Mouse (Mus musculus): ENCODE measurements at regions not wholly inside any gene's neighbourhood (a gene's known extent, or its start where the extent isn't known, plus 50 kb on each side); places are given as distances from the start of the nearest gene placed in this dataset.

GRCm38 (mm10) chr5:102290866-102291265 is 190.3 kb upstream of the Arhgap24 start:
- DNase-seq = no peak

GRCm38 (mm10) chr5:102295564-102295963 is 185.6 kb upstream of the Arhgap24 start:
- DNase-seq = no peak

- no peak for DNase-seq
Measured at GRCm38 (mm10) chr5:102306309-102306708, 174.9 kb upstream of the Arhgap24 start.

DNA sequence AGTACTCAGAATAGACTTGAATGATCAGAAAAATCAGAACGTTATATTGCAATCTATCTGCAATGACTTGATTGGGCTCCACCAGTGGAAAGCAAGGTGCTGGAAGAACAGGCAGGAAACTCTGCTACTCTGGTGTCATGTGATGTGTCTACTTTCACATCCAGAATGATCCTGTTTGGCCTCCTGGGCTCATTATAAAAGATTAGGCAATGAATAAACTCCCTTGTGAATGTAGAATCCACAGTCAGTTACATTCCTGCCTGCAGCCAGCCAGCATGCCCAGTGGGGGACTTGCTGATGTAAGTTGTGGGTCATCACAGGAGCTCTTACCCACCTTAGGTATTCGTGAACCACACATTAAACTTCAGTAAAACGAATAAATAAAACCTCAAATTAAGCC is 174.5 kb upstream of the Arhgap24 start:
- DNase-seq = no peak

GRCm38 (mm10) chr5:102311570-102311969 is 169.6 kb upstream of the Arhgap24 start:
- no peak for DNase-seq

- no peak for DNase-seq
Measured at GRCm38 (mm10) chr5:102328197-102328784, 152.9 kb upstream of the Arhgap24 start.

DNA sequence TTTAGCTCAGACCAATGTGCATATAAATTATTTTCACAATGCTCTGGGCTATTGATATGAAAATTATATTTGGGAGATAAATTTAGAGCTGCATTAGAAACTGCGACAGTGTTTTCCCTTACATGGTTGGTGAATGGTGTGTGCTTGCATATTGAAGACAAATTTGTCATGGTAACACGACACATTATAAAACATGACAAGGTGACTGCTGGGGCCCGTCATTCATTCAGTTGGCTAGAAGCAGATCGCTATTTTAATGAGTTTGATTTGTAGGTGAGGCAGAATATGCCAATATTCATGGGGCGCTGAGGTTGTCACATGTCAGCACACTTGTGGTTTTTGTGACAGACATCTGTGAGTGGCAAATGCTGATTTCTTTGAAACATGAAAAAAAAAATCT is 147.3 kb upstream of the Arhgap24 start:
- no peak for DNase-seq

DNA sequence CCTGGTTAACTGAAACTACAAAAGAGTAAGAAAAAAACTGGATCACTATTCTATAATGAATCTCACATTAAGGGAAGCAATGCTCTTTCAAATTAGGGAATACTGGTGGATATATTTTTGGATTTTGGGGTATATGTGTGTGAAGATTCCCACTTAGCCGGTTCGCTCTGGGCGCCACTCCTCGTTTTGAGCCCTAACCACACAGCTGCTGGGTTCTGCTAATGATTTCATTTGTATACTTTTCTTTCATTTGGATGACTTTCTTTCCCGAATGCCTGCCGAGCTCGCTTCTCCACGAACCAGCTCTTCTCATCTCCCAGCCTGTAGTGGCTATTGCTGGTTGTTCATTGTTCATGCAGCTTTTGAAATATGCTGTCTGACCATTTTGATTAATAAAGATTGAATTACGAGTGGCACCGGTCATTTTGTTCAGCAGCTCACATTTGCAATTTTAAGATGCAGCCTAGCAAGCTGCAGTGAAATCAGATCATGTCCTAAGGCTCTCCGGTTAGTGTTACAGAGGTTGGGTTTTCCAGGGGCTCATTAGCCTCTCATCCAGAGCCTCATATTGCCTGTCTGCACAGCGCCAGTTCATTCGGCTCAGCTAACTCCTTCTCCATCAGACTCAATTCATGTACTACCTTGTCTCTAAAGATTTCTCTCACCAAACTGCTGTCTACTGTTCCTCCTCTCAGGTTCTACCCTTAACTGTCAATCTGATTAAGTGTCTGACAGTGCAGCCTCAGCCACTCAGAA is 146.6 kb upstream of the Arhgap24 start:
- DNase-seq = no peak

DNA sequence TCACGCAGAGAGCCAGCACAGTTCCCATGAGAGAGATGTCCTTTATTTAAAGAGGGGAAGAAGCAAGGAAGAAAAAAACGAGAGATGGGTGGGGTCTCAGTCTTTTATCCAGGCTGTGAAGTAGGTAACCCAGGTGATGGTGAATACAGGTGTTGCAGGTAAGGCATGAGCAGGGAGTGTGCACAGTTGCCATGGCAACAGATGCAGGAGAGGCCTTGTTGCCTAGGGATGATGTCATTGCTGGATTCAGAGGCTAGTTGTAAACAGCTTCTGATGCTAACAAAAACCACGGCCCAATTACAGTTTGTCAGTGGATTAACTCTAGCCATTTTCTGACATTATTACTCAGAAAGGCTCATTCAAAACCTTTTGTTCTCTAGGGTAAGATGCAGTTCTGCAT is 114.7 kb upstream of the Arhgap24 start:
- DNase-seq = no peak

DNA sequence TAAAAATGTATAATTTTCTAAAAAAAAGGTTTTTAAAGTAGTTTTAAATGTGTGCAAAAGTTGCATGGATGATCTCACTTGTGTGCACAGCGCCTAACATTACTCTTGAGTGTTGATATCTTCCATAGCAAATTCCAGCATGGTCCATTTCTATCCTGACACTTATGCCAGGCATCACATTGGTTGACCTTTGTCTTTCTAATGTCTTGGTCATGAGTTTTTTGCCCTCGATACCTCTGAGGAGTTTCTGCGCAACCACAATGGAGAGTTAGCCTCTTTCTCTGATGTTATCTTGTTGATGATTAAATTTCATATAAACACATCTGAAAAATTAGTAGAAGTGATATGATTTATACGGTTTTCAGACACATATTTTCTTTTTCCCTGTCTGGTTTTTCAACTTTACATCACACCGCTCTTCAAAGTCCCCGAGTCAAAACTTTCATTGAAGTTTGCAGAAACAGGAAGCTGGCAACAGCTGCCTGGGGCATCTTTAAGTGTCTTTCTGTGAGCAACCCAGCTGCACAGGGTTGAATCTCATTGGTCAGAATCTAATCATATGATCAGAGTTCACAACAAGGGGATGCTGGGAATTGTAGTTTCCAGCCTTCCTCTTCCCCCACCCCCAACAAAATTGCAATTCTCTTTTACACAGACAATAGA is 107.8 kb upstream of the Arhgap24 start:
- no peak for DNase-seq

DNA sequence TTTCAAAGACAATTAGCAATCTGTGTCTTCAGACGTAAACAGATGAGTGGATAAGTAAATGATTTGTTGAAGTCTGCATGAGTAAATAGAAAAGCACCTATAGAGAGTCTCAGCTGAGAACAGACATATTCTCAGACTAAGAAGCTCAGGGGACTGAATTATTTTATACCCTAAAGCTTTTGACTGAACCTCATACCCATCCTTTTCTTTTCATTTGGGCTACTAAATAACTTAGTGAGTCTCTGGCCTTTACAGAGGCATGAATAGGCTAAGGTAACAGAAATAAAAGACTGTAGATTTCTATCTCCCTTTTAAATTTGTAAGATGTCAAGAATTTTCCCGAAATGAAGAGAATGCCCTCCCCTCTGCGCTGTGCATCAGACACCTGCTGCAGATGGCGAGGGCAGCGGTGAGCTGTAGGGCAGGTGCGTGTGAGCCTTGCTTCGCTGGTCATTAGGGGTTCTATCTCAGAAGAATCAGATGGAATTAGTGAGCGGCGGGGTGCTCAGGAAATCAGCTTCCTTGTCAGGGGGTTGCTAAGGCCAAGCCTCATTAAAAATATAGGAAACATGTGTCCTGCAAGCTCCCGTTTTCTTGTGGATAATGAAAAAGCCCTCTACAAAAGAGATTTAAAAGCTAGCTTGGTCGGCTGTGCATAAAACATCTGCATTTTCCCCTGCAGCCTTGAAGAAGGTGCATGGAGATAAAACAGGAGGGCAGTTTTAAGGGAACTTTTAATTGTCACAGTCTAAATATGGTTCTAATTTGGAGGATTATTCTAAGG is 107.0 kb upstream of the Arhgap24 start:
- DNase-seq = no peak

DNA sequence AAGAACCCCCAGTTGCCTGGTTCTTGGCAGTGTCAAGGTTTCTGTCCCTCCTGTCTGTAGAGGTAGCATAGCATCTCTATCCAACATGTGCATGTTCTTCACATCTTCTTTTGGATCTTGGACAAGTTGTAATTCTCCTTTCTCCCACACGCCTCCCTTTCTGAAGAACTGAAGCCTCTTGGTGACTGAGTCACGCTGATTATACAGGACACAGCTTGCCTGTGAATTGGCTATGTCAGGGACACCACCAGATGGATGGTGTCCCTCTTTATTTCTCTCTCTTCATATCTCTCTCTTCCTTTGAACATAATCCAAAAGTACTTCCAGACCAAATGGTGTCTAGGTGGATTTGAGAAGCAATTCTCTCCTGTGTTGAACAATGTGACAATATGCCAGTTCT is 105.9 kb upstream of the Arhgap24 start:
- DNase-seq = no peak

DNA sequence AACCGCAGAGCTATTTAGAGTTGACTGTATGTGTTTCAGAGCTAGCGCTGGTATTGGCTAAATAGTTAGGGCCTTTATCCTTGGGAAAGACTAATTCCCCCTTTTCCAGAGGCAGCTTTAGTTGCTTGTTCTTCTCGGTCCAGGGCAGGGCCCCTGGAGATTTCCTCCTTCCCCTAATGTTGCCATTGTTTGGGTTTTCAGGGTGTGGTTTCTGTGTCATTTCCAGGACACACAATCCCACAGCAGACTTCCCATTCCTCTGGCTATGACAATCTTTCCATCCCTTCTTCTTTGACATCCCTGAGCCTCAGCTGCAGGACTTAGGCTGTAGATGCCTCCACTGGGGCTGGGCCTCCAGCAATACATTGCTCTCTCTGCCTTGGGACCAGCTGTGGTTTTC is 87.2 kb upstream of the Arhgap24 start:
- DNase-seq = peak; percentile 26 to 41

DNA sequence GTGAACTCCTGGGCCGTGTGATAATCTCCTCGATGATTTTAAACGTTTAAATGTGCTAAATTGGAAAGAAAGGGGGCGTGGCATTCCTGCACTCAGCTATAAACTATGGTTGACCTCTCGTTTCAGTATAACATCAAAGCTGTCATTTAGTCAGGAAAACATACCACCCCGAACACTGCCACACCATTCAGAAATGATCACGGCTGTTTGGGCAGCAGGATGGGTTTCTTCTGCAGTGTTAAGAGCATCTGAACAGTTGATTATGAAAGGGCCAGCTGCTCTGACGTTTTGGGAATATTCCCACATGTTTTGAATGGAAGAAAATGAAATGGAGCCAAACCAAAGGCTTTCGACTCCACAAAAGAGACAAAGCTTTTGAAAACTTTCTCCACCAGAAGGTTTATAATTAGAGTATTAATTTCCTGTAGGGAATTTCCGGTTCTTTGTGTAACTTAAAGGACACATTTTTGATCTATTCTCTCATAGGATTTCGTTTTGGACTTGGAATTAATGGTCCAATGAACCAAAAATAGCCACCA is 85.5 kb upstream of the Arhgap24 start:
- peak; percentile 41 to 45 for DNase-seq

DNA sequence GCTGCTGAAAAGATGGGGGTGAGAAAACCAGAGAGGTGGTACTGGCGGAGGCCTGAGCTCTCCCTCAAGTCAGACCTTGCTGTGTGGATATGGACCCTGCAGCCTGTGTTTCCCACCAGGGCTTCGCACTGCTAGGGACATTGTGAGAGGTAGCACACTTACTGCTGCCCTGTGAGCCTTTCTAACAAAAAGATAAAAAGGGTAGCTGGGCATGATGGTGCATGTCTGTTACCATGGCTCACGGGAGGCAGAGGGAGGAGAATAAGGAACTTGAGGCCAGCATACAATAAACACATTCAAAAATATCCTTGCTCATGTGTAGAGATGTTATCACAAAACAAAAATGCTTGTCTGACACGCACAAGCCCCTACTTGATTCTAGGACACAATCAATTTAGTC is 82.2 kb upstream of the Arhgap24 start:
- no peak for DNase-seq

GRCm38 (mm10) chr5:102417642-102418041 is 63.5 kb upstream of the Arhgap24 start:
- DNase-seq = no peak

GRCm38 (mm10) chr5:102419089-102419488 is 62.1 kb upstream of the Arhgap24 start:
- peak; percentile 7 to 33 for DNase-seq

DNA sequence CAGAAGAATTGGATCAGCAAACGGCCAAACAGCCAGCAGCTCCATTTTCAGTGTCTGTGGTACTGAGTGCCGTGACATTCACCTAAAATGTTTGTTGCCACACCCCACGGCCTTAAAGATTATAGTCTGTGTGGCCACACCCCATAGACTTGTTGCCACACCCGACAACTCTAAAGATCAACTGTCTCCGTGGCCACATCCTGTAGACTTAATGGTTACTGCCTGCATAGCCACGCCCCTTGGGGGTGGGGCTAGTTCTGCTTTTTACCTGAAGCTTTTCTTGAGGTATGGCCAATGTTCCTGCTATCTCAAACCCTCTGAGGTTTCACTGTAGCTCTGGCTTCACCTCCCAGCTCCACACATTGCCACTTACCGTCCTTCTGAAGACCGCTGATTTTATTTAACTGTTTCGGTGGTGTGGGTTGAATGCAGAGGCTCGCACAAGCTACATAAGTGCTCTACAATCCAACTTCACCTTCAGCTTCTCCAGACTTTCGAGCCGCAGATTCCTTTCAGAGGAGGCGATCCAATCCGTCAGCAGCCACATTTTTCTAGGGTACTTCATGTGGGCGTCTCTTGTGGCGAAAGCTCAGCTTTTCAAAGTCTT is 56.5 kb upstream of the Arhgap24 start:
- no peak for DNase-seq

- no peak for DNase-seq
Measured at GRCm38 (mm10) chr5:102428310-102428709, 52.9 kb upstream of the Arhgap24 start.
